Mouse (Mus musculus): ENCODE measurements around the gene Acsl1. TPM values are rescaled to one million over a fixed set of nuclear protein-coding genes. Genes with fewer than 3 reads are reported as not detected.

Gene Acsl1
- polyA plus RNA-seq, 1 experiment from 2014 or later, result 40.3 TPM

DNA sequence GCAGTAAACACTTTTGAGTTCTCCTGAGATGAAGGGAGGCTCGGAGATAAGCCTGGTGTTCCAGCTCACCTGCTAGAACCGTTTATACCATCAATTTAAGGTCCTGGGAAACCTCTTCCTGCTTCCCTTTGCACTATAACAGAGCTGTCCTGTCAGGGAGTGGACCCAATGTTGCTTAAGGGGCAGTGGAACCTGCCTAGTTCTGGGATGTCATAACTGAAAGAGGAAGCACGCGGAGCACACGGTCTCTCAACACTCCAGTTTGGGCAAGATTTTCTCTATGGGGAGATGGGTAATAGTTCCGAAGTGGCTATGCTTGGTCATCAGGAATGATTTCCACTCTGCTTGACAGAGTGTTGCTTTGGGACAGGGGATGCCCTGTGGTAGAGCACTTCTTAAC, 49.8 kb downstream of the Acsl1 start:
- H3K4me2 ChIP-seq (replicated peaks), result no peak overlapping the region
- H3K36me3 ChIP-seq, result no peaks in the 10 kb centered on the region
- H3K9ac ChIP-seq, result no peak overlapping the region
- no peak for ATAC-seq
- H3K4me3 ChIP-seq (replicated peaks), result no peak overlapping the region
- no peaks in the 10 kb centered on the region for H3K9me3 ChIP-seq
- 77% methylated on average over 6 of the region's 6 CpGs for WGBS
- H3K27ac ChIP-seq, result no peak overlapping the region
- H3K4me1 ChIP-seq (replicated peaks), result no peaks in the 10 kb centered on the region
- no peaks in the 10 kb centered on the region for H3K27me3 ChIP-seq (replicated peaks)

GRCm38 (mm10) chr8:46526098-46526497, 55.3 kb downstream of the Acsl1 start:
- Histone ChIP-seq H3K4me3 (replicated peaks) (no peak overlapping the region), H3K9ac (no peak overlapping the region), H3K36me3 (no peaks in the 10 kb centered on the region), H3K4me1 (replicated peaks) (no peaks in the 10 kb centered on the region), H3K27me3 (replicated peaks) (no peaks in the 10 kb centered on the region), H3K27ac (no peak overlapping the region), H3K9me3 (no peaks in the 10 kb centered on the region), H3K4me2 (replicated peaks) (no peak overlapping the region)
- WGBS, result 84% methylated on average over 8 of the region's 8 CpGs
- no peak for ATAC-seq

DNA sequence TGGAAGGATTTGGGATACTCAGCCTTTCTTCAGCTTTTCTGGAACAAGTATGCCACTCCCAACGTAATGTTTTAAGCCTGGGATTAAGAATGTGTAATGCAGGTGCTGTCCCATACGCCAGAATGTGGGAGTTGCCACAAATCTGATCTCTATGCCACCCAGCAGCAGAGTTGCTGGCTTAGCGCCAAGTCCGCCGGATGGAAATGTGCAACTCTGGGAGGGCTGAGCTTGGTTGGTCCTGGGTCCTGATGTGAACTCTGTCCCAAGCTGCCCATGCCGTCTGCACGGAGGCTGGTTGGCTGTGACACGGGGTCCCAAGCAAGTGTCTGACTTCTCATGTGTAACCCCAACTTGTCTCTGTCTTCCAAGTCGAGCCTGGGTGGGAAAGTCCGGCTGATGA, 56.0 kb downstream of the Acsl1 start:
- no peak overlapping the region for H3K27ac ChIP-seq
- H3K9ac ChIP-seq, result no peak overlapping the region
- H3K4me2 ChIP-seq (replicated peaks), result no peak overlapping the region
- 0 out of 2 replicates have a peak, but pooled peaks cover 4% of the 10 kb centered on the region for H3K36me3 ChIP-seq
- 68% methylated on average over 10 of the region's 10 CpGs for WGBS
- H3K4me1 ChIP-seq (replicated peaks), result no peaks in the 10 kb centered on the region
- H3K27me3 ChIP-seq (replicated peaks), result no peaks in the 10 kb centered on the region
- H3K9me3 ChIP-seq, result no peaks in the 10 kb centered on the region
- no peak overlapping the region for H3K4me3 ChIP-seq (replicated peaks)
- peak; percentile 67 for ATAC-seq

GRCm38 (mm10) chr8:46529508-46529907, 58.7 kb downstream of the Acsl1 start:
- H3K4me2 ChIP-seq (replicated peaks), result no peak overlapping the region
- no peaks in the 10 kb centered on the region for H3K4me1 ChIP-seq (replicated peaks)
- 0 out of 2 replicates have a peak, but pooled peaks cover 4% of the 10 kb centered on the region for H3K36me3 ChIP-seq
- no peak overlapping the region for H3K4me3 ChIP-seq (replicated peaks)
- WGBS, result 70% methylated on average over 4 of the region's 4 CpGs
- no peak overlapping the region for H3K27ac ChIP-seq
- H3K9ac ChIP-seq, result no peak overlapping the region
- no peak for ATAC-seq
- no peaks in the 10 kb centered on the region for H3K27me3 ChIP-seq (replicated peaks)
- H3K9me3 ChIP-seq, result no peaks in the 10 kb centered on the region

DNA sequence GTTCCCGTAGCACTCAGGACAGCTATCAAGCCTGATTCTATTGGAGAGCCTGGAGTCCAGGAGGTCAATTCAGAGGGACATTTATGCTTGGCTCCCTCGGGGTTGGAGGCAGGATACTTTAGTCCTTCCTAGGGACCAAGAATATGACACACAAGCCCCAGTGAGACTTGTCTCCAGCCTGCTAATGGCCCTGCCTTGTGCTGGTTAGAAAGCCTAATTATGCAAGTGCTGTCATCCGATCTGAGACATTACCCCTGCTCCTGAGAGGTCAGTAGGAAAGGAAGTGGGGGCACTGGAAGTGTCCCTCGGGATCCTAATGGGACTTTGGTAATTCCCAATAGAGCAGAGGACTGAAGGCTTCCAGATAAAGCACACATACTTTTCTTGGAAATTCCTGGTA, 59.7 kb downstream of the Acsl1 start:
- H3K27me3 ChIP-seq (replicated peaks), result no peaks in the 10 kb centered on the region
- ATAC-seq, result no peak
- no peak overlapping the region for H3K9ac ChIP-seq
- no peaks in the 10 kb centered on the region for H3K4me1 ChIP-seq (replicated peaks)
- 0 out of 2 replicates have a peak, but pooled peaks cover 4% of the 10 kb centered on the region for H3K36me3 ChIP-seq
- no peak overlapping the region for H3K27ac ChIP-seq
- no peak overlapping the region for H3K4me2 ChIP-seq (replicated peaks)
- 46% methylated on average over 4 of the region's 4 CpGs for WGBS
- H3K4me3 ChIP-seq (replicated peaks), result no peak overlapping the region
- no peaks in the 10 kb centered on the region for H3K9me3 ChIP-seq

DNA sequence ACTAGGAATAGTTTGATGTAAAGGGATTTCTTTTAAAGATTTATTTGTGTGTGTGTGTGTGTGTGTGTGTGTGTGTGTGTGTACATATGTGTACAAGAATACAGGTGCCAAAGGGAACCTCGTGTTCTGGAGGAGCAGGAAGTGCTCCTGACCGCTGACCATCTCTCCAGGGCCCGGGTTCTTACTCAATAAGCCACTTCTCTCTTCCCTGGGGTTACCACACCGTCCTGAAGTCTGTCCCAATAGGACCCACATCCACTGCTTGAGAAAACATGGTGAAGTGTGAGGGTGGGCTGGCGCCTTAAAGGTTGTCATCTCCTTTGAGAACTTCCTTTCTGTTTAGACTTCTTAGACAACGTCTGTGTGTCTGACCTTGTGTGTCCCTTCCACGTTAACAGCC, 63.1 kb downstream of the Acsl1 start:
- H3K4me1 ChIP-seq (replicated peaks), result no peaks in the 10 kb centered on the region
- H3K36me3 ChIP-seq, result peaks cover 8% of the 10 kb centered on the region; the same call in 1 of the 2 replicates
- H3K4me2 ChIP-seq (replicated peaks), result no peak overlapping the region
- no peak for ATAC-seq
- no peak overlapping the region for H3K9ac ChIP-seq
- H3K4me3 ChIP-seq (replicated peaks), result no peak overlapping the region
- H3K27me3 ChIP-seq (replicated peaks), result no peaks in the 10 kb centered on the region
- H3K27ac ChIP-seq, result no peak overlapping the region
- no peaks in the 10 kb centered on the region for H3K9me3 ChIP-seq
- 87% methylated on average over 7 of the region's 7 CpGs for WGBS

DNA sequence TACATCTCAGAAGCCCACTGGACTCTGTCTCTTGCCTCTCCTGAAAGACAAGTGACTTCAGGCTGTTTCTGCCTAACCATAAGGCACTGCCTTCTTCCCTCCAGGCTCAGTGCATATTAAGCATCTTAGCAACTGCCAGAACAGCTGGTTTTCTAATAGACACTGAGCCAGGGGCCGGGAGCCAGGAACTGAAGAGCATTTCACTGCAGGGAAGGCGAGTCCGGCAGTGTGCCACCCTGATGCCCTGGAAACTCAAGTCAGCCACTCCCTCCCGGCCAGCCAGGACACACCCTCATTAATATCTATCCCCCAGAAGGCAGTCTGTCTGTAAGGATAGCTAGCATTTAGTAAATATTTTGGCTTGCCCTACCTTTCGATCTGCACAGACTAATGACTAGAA, 68.9 kb downstream of the Acsl1 start:
- Histone ChIP-seq H3K27me3 (replicated peaks) (no peaks in the 10 kb centered on the region), H3K9me3 (no peaks in the 10 kb centered on the region), H3K4me2 (replicated peaks) (no peak overlapping the region), H3K27ac (no peak overlapping the region), H3K4me3 (replicated peaks) (no peak overlapping the region), H3K36me3 (peaks cover 4% of the 10 kb centered on the region; the same call in 1 of the 2 replicates), H3K4me1 (replicated peaks) (peaks cover 6% of the 10 kb centered on the region; the same call in 1 of the 2 replicates), H3K9ac (no peak overlapping the region)
- 54% methylated on average over 5 of the region's 5 CpGs for WGBS
- ATAC-seq, result 0 out of 2 replicates have a peak, but pooled peaks have one; percentile 35

DNA sequence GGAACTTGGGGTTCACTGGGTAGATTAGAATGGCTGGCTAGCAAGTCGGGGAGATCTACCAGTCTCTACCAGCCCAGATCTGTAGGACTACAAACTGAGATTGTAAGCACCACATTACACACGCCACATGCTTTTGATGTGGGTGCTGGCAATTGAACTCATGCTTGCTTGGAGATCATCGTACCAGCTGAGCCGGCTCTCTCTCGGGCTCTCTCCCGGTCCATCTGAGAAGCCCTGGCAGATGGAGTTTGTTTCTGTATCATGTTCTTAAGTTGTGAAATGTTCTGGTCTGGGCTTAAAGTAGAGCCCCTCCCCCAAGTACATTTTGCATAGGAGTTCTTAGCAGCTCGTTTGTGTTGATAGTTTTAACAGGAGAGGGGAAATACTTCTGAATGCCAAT, 72.4 kb downstream of the Acsl1 start:
- Histone ChIP-seq H3K4me3 (replicated peaks) (no peak overlapping the region), H3K4me2 (replicated peaks) (no peak overlapping the region), H3K4me1 (replicated peaks) (peaks cover 6% of the 10 kb centered on the region; the same call in 1 of the 2 replicates), H3K36me3 (no peaks in the 10 kb centered on the region), H3K9ac (no peak overlapping the region), H3K27ac (no peak overlapping the region), H3K27me3 (replicated peaks) (no peaks in the 10 kb centered on the region), H3K9me3 (no peaks in the 10 kb centered on the region)
- no peak for ATAC-seq
- 72% methylated on average over 7 of the region's 7 CpGs for WGBS

- no peak overlapping the region for H3K27ac ChIP-seq
- no peaks in the 10 kb centered on the region for H3K36me3 ChIP-seq
- no peak overlapping the region for H3K4me3 ChIP-seq (replicated peaks)
- H3K9ac ChIP-seq, result no peak overlapping the region
- H3K4me1 ChIP-seq (replicated peaks), result peaks cover 6% of the 10 kb centered on the region; the same call in 1 of the 2 replicates
- ATAC-seq, result peak; percentile 48
- no peak overlapping the region for H3K4me2 ChIP-seq (replicated peaks)
- H3K9me3 ChIP-seq, result no peaks in the 10 kb centered on the region
- 56% methylated on average over 6 of the region's 6 CpGs for WGBS
- no peaks in the 10 kb centered on the region for H3K27me3 ChIP-seq (replicated peaks)
Measured at GRCm38 (mm10) chr8:46543662-46544061, 72.8 kb downstream of the Acsl1 start.

- no peaks in the 10 kb centered on the region for H3K9me3 ChIP-seq
- no peaks in the 10 kb centered on the region for H3K27me3 ChIP-seq (replicated peaks)
- no peak overlapping the region for H3K4me3 ChIP-seq (replicated peaks)
- 89% methylated on average over 5 of the region's 5 CpGs for WGBS
- peaks cover 6% of the 10 kb centered on the region; the same call in 1 of the 2 replicates for H3K4me1 ChIP-seq (replicated peaks)
- no peak overlapping the region for H3K4me2 ChIP-seq (replicated peaks)
- ATAC-seq, result no peak
- no peak overlapping the region for H3K27ac ChIP-seq
- no peak overlapping the region for H3K9ac ChIP-seq
- no peaks in the 10 kb centered on the region for H3K36me3 ChIP-seq
Measured at GRCm38 (mm10) chr8:46545854-46546253, 75.0 kb downstream of the Acsl1 start.

DNA sequence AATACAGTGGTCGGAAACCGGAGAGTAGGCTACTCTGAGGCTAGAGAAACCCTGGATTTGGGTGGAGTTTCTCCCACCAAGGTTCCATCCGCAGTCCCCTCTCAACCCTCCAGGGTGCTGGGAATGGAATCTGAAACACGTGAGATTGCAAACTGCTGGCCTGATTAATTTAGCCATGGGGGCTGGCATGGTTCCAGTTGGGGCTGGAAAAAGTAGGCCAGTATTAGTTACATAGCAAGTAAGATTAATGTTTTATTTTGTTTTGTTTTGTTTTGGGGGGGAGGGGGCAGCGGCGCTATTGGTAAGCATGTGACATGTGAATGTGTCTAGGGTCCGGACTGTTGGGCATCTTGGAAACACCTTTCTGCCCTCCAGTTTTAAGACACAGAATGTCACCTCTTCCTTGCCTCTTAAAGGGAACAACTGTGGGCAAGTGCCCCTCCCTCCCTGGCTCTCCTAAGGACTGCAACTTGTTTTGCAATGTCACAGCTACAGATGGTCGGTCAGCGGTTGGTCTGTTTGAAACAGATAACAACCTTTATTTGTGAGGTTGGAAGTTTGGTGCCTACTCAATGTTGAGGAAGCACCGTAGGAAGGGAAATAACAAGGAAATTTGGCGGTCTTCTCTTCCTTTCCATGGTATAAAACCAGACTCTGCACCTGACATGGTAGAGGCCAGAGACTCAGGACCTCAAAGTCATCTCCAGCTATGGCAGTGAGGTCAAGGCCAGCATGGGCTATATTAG, 75.8 kb downstream of the Acsl1 start:
- Histone ChIP-seq H3K36me3 (no peaks in the 10 kb centered on the region), H3K27me3 (replicated peaks) (no peaks in the 10 kb centered on the region), H3K4me3 (replicated peaks) (no peak overlapping the region), H3K9me3 (no peaks in the 10 kb centered on the region), H3K4me1 (replicated peaks) (peaks cover 6% of the 10 kb centered on the region; the same call in 1 of the 2 replicates), H3K4me2 (replicated peaks) (no peak overlapping the region), H3K27ac (no peak overlapping the region), H3K9ac (no peak overlapping the region)
- WGBS, result 73% methylated on average over 11 of the region's 11 CpGs
- ATAC-seq, result peak; percentile 22; the same call in 1 of the 2 replicates

- H3K4me3 ChIP-seq (replicated peaks), result no peak overlapping the region
- no peak overlapping the region for H3K4me2 ChIP-seq (replicated peaks)
- no peak overlapping the region for H3K27ac ChIP-seq
- peaks cover 6% of the 10 kb centered on the region for H3K4me1 ChIP-seq (replicated peaks)
- H3K27me3 ChIP-seq (replicated peaks), result no peaks in the 10 kb centered on the region
- H3K9me3 ChIP-seq, result no peaks in the 10 kb centered on the region
- ATAC-seq, result no peak
- 48% methylated on average over 4 of the region's 4 CpGs for WGBS
- H3K36me3 ChIP-seq, result no peaks in the 10 kb centered on the region
- no peak overlapping the region for H3K9ac ChIP-seq
Measured at GRCm38 (mm10) chr8:46547245-46547644, 76.4 kb downstream of the Acsl1 start.

DNA sequence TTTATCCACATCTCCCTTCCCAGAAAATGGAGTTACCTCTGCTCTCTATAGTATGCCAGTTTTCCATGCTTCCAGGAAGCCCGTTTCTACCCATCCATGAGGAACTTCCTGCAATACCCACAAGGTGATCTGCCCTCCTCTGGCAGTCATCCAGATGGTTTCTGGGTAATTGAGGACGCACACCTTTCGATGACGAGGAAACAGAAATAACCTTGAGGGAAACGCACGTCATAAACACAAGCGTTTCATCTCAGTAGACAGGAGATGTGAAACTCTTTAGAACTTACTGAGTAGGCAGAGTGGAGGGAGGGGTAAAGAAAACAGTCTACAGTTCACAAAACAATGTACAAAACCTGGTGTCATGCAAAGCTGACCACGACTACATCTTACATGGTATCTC, 79.2 kb downstream of the Acsl1 start:
- Histone ChIP-seq H3K4me3 (replicated peaks) (no peak overlapping the region), H3K9ac (no peak overlapping the region), H3K4me1 (replicated peaks) (peaks cover 6% of the 10 kb centered on the region), H3K4me2 (replicated peaks) (no peak overlapping the region), H3K9me3 (no peaks in the 10 kb centered on the region), H3K27me3 (replicated peaks) (no peaks in the 10 kb centered on the region), H3K27ac (no peak overlapping the region), H3K36me3 (no peaks in the 10 kb centered on the region)
- ATAC-seq, result no peak
- 79% methylated on average over 8 of the region's 8 CpGs for whole genome bisulfite sequencing

All from intestine, embryonic 15.5 days (tissue).